Mouse (Mus musculus) CD4-positive, CD25-positive, alpha-beta regulatory T cell, adult 4 months (primary cell): ENCODE data around the gene Kdm5a. TPM values are rescaled to one million over a fixed set of nuclear protein-coding genes. Genes with fewer than 3 reads are reported as not detected.
A peak's percentile ranks its signal among the peaks of the same experiment; 100 is the strongest.

Experiments used
- ATAC-seq: one replicate; pipeline ENCODE4 v1.8.0; 2017
- polyA plus RNA-seq, 2 experiments: library from polyadenylated mRNA; unstranded; fragments of 100-300 nt; shearing (Covaris generic); gene quantifications; one replicate each; pipeline ENCODE4 v1.2.1; 2017

The Kdm5a gene
- polyA plus RNA-seq: 10 to 100 TPM; 82.2 to 92.8 TPM

DNA sequence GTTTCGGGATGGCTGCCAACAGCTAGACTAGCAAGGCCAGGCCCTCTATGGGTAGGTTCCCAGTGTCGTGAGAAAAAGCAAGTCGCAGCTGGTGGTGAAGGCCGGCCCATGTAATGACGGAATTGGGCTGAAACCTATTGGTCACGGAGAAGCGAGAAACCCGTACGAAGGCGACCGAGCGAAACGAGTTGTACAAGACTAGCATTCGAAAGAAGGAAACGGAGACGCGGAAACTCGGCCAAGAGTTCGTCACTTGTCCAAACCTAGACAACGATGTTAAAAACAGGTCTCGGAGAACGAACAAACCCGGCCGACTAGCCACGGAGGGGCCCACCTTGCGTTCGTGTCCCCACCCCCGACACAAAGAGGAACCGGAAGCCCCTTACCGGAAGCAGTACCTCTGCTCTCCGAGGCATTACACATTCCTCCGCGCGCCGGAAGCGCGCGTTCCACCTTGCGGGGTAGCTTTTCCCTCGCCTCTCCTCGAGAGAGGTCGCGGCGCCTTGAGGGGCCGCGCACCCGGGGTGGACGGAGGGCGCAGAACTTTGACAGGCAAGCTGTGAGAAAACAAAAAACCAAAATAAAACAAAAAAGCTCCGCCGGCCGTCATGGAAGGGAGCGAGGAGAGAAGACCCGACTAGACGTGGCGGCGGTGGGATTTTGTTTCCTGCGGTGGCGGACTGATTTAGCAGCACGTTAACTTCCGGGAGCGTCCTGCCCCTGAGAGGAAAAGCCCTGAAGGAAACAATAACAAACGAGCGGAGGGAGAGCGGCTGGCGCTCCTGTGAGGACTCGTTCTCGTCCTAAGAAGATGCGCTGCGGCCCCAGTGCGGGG, at the start of gene Kdm5a, which contains the start of gene Ccdc77:
Kdm5a (plus strand) TSS at position 437 of the 835 bp plus-strand sequence.
Ccdc77 (minus strand) TSS at position 687 of the 835 bp plus-strand sequence.
- ATAC-seq: peak; percentile 91

DNA sequence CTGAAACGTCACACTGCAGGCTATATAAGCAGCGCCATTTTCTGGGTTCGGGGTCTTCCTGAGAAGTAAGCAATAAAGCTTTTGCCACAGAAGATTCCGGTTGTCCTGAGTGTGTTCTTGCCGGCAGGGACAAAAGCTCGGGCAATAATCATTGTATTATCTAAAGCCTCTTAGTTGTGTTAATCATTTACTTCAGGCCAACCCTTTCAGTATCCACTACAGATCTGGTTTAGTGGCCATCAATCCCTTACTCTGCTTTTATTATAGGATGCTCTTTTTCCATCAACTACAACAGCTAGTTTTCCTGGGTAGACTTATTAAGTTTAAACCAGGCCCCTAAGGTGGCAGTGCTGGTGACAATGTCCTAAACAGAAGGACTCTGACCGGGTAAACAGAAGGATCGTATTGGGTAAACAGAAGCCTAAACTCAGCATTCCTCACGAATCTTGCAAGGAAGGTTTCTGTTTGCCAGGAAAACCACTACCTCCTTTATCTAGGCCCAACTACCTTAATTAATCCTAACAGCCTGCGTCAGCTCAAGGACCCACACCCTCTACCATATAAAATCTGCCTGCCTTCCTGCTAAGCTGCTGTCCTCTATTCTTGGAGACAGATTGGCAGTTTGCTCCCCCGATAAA, 45.5 kb upstream of the Kdm5a start:
- ATAC-seq: no peak

DNA sequence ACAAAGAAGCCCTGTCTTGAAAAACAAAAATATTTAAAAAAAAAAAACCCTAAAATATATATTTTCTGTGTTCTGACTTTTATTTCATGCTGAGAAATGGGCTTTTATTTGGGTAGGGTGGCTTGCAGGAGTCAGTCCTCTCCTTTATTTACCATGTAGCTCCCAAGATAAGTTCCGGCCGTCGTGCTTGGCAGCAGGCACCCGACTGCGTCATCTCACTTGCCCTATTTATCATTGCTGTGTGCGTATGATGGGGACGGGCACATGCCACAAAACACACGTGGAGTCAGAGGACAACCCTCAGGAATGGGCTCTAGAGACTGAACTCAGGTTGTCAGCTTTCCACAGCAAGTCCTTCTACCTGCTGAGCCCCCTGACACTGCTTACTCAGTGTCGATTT, 44.8 kb upstream of the Kdm5a start:
- no peak for ATAC-seq

DNA sequence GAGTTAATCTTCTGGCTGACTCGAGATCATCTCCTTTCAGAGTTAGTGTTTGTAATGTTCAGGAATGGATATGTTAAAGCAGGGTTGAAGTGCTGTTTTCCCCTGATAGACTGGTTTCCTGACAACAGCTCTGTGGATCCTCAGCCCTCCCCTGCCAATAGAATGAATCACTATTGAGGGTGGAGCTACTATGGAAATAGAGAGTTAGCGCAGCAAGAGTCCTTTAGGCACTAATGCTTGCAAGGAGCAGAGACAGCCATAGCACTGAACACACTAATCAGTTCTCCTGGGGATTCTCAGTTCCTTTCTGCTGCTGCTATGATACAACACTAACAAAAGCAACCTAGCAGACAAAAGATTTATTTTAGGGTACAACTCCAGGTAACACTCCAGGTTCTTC, 43.6 kb upstream of the Kdm5a start:
- no peak for ATAC-seq

DNA sequence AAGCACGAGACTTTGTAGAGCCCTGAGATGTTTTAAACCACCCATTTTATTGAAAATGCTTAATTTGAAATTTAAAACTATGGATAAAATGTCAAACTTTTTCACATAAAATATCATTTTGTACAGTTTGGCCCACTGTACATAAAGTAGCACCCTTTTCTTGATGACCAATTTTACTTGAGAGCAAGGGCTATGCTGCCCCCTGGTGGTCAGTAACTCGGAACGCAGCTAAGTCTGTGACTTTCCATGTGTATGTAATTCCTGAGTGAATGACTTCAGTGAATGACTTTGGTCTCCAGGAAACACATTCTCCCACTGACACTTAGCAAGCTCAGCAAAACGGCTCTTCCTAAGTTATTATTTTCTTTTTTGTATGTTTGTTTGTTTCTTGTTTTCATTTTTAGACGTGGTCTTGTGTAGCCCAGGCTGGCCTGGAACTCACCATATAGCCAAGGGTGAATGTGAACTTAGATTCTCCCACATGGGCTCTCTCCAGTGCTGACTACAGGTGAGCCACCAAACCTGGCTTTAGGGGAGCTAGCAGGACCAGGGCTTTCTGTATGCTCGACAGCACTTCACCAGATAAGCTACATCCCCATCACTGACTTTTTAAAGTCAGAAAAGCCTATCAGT, 39.5 kb upstream of the Kdm5a start:
- ATAC-seq: peak; percentile 66

DNA sequence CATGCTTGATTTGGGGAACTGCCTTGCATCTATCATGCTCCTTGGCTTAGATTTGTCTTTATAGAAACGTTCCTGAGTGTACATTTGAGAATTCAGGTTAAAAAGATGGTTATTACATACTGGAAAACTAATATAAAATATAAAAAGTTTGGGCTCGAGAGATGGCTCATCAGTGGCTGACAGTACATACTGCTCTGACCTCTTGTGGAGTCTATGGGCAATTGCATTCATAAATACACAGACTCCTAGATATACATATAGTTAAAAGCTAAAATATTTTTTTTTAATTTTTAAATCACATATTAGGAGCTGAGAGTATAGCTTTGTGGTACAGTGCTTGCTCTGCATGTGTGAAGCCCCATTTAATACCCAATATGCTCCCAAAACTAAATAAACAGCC, 31.6 kb upstream of the Kdm5a start:
- no peak for ATAC-seq

DNA sequence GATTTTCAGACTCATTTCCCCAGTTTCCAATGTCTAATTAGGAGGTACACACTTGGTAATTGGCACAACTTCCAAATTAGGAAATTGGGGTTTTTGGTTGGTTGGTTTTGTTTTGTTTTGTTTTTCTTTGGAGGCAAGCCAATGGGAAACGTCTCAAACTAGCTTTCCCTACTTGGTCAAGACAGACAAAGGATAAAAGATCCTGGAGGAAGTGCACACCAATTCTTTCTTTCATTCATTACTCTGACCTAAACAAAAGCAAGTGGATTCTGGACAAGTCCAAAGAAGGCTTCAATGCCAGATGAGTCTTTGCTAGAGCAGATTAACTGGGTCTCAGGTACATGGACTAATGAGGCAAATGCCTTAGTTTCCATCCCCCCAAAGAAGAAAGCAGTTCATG, 19.9 kb upstream of the Kdm5a start:
- ATAC-seq: no peak

DNA sequence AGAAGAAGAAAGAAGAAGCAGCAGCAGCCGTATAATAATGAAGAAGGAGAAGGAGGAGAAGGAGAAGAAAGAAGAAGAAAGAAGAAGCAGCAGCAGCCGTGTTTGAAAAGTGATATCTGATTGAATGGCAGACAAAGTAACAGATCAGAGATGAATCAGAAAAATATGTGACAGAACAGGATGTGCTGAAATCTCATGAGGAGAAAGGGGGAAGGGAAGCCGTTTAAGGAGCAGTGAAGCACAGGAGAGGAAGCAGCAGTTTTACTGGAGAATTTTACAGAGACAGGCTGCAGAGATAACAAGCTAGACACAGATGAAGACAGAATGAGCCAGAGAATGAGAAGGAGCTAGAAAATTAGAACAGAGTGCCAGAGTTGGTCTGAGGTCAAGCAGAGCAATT, 14.9 kb upstream of the Kdm5a start:
- ATAC-seq: no peak

DNA sequence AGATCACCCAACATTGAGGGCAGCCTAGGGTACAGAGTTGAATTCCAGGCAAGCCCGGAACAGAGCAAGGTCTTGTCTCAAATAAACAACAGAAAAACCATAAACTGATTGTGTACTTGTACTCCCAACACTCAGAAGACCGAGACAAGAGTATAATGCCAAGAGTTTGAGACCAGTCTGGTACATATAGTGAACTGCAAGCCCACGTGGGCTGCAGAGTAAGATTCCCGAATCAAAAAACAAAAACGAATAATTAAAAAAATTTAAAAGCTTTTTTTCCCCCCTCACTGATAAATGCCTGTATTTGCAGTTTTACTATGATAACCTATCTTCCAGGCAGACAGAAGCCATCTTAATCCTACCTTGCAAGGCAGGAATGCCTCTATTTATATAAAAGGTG, 7.4 kb upstream of the Kdm5a start:
- ATAC-seq: no peak

DNA sequence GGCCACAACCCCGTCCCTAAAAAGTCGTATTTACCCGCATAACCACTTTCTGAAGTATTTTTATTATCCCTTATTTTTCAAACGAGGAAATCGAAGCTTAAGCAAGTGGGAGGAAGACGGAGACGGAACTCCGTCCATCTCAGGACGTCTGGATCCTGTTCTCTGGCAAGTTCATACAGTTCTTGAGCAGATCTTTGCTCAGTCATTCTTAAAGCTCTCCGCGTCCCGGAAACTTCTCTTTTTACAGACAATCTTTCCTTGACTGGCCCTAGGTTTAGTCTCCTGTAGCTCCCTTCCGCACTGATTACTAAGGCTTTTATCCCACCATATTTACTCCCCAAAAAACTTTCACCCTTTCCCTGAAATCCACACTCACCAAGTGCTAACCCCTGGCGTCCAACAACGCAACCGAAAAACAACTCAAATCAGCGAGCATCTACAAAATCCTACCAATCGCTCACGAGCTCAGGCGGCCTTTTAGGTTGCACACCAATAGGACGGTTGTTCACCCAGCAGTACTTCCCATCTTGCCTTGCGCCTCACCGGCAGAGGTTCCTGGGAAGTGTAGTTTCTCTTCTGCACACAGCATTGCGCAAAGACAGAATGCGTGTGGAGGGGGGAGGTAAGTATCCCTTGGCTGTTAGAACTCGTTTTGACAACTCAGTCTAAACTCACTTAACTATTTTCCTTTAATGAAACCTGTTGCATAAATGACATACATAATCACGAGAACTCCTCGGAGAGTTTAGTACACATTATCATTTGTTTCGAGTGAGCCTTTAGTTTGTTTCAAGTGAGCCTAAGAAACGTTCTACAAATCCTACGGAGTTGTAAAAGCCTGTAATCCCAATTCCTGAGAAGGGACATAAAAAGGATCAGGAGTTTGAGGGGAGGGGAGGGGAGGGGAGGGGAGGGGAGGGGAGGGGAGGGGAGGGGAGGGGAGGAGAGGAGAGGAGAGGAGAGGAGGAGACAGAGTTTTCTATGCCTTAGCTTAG, 6.7 kb upstream of the Kdm5a start:
- peak; percentile 100 for ATAC-seq

DNA sequence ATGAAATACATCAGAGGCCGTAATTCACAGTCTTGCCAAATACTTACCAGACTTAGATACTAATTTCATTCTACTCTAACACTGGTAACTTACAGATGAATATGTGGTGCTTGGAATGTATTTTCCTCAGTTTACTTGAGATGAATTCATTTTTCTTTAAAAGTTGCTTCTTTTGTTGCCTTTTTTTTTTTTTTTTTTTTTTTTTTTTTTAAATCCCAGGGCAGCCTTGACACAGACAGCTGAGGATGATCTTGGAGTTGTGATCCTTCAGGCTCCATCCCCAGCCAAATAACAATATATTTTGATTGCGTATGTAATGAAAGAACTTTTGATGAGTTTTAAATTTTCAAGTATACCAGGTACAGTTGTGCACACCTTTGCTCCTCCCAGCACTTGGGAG, 1.8 kb upstream of the Kdm5a start:
- no peak for ATAC-seq

DNA sequence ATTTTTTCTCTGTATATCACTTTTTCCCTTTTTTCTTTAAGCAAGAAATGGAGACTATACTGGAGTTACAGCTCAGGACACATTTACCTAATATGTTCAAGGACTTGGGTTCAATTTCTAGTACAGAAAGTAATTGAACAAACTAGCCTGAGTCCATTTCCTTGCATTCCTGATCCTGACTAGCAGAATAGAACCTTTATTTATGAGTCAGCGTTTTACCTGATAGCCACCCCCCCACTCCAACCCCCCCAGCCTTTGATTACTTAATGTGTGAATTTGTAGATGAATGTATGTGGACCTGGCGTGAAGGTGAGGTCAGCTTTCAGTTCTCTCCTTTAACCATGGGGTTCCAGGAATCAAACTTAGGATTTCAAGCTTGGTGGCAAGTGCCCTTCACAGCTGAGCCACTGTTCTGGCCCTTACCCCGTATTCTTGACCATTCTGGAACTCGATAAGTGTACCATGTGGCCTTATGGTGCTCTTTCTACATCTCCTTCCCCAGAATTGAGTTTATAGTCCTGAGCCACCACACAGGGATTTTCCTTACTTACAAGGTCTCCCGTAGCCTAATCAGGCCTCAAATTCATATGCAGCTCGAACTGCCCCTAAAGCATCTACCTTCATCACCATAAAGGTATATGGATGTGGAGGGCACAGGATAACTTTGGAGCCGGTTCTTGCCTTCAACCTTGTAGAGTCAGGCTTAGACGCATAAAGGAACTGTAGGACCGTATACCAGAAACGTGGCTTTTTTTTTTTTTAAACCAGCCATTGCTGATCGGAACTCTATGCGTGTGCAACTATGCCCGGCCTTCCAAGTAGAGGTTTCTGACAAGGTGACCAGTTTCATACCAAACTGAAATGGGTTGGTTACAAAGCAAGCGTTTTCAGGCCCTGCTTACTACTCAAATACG, 893 bp upstream of the Kdm5a start:
- peak; percentile 3 for ATAC-seq

DNA sequence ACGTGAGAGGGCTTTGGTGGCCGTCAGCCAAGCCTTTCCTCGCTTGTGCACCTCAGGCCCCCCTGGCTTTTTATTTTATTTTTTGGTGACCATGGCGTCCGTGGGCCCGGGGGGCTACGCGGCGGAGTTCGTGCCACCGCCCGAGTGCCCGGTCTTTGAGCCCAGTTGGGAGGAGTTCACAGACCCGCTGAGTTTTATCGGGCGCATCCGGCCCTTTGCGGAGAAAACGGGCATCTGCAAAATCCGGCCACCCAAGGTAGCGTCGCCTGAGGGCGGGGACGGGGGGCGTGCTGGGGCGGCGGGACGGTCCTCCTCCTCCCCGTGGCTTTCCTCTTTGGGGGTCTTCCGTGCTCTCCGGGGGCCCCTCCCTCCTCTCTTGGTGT, 590 bp downstream of the Kdm5a start:
- ATAC-seq: no peak

DNA sequence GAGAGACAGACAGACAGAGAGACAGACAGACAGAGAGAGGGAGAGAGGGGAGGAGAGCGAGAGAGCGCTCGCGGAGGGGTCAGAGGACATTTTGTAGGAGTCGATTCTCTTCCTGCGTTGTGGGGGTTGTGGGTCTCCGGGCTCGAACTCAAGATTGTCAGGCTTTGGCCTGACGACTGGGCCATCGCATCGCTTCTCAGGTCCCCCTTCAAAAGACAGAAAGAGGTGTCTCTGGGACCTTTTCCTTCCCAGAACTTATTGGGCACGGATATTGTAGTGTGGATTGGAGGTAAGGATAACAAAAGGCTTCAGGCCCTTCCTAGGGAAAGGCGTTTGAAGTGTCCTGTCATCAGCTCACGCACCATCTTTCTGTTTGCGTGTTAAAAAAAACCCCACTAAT, 1.1 kb downstream of the Kdm5a start:
- ATAC-seq: no peak

DNA sequence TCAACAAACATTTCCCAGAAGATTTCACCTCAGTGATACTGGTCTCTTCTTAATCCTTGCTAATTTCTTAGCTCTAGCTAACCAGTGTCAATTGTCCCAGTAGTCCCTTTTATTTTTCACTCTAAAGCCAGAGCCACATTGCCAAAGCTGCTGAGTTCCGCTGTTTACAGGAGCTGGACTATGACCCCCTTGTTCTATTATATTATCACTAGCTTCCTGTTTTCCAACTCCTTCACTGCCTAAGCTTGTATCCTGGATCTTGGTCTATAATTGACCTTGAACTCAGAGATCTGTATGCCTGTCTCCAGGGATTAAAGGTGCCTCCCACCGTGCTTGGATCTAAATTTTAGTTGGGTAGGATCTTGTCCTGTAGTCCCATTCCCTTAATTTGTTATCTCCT, 12.8 kb downstream of the Kdm5a start:
- no peak for ATAC-seq

DNA sequence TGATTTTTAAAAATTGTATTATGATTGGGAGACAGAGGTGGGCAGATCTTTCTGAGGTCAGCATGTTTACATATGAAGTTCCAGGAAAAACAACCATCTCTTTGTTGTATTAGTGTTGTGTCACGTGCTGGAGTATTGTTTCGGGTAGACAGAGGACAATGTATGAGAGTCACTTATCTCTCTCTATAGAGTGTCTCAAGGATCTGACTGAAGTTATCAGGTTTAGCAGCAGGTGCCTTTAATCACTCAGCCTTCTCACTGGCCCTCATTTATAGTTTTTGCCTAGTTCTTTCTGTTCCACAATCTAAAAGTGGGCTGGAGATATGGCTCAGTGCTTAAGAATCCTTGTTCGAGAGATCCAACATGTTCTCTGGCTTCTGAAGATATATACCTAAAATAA, 26.1 kb downstream of the Kdm5a start:
- no peak for ATAC-seq

DNA sequence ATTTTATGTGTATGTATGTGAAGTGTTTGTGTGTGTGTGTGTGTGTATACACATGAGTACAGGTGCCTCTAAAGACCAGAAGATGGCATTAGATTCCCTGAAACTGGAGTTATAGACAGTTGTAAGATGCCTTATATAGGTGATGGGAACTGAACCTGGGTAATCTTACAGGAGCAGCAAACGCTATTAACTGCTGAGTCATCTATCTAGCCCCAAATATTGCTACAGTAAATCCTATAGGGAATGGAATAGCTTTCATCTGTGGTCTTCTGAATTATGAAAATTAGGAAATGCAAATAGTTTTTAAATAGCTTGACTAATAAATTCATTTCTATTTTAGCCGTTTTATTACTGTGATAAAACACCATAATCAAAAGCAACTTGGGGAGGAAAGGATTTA, 28.9 kb downstream of the Kdm5a start:
- ATAC-seq: no peak

DNA sequence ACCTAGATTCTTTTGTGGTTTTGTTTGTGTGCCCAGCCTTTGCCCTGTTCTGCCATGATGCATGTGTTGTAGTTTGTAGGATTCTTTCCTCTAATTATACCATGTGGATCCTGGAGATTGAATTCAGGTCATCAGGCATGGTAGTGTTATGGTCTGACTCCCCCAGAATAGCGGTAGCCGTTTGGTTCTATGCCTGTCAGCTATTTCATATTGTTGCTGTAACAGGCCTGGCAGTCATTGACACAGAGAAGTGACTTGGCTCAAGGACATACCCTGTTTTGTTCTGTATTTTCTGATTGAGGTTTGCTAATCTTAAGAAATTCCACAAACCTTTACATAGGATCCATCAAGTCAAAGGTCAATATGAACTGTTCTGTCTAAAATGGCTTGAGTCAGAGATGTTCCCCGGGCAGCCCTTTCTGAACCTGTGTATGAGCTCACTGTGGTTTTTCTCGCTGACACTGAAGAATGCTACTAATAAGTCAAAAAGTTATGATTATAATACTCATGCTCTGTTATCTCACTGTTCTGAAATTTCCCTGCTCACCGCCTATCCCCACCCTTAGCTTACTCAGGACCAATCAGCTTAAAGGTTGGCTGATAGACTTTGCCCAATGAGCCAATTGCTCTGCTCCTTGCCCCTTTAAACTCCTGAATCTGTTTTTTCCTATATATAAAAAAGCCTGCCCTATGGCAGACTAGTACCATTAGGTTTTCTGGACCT, 31.9 kb downstream of the Kdm5a start:
- no peak for ATAC-seq

DNA sequence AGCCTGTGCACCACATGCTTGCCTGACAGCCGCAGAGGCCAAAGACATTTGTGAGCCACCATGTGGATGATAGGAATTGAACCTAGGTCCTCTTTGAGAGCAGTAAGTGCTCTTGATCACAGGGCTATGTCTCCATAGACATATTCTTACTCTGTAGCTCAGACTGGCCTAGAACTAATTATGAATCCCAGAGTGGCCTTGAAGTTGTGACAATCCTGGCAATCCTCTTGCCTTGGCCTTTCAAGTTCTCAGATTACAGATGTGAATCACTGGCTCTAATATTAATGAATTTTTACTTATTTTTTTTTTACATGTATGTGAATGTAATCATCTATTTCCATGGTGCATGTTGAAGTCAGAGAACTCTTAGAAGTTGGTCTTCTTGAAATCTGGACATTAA, 40.0 kb downstream of the Kdm5a start:
- ATAC-seq: no peak

DNA sequence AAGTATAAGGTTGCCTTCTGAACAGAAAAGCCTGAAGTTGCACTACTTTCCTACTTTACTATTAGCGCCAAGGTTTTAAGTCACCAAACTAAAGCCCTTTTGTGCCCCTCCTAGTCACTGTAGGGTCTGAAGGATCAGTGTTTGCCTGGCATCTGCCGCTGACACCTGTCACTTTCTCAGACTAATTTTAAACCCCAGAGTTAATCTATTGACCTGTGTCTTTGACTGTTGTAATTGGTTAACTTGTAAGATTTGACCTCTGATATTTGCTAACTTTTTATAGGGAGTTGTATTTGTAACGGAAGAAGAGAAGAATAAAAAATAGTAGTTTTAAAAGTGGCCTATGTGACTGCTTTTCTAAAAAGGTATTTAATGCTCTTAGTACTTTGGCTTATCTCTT, 74.2 kb downstream of the Kdm5a start:
- no peak for ATAC-seq
